Mouse (Mus musculus) spleen, postnatal 10 days (tissue): ENCODE data around the gene Fstl1.

Experiments
- DNase-seq, 2 experiments: peaks; one replicate each; pipeline ENCODE4 v3.0.0; 2021 to 2022; ENCODE audit warnings: low spot score in 2 of 2

The Fstl1 gene

DNA sequence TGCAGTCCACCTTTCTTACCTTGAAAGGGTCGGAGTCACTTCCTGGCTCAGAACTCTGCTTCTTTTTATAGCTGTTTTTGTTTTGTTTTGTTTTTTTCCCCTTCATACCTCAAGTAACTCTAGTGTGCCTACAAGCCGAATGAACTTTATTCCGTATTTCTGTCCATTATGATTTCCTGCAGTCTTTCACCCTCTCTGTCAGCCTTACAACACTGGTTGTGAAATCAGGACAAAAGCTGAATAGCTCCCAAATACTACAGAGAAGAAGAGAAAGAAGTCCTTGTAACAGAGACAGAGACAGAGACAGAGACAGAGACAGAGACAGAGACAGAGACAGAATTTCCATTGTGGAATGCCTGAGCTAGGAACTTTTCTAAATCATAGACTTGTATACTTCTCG lies 41.3 kb downstream of the Fstl1 start:
- no peak for DNase-seq

- DNase-seq: no peak
Measured at GRCm38 (mm10) chr16:37823949-37824348, 47.3 kb downstream of the Fstl1 start.

DNA sequence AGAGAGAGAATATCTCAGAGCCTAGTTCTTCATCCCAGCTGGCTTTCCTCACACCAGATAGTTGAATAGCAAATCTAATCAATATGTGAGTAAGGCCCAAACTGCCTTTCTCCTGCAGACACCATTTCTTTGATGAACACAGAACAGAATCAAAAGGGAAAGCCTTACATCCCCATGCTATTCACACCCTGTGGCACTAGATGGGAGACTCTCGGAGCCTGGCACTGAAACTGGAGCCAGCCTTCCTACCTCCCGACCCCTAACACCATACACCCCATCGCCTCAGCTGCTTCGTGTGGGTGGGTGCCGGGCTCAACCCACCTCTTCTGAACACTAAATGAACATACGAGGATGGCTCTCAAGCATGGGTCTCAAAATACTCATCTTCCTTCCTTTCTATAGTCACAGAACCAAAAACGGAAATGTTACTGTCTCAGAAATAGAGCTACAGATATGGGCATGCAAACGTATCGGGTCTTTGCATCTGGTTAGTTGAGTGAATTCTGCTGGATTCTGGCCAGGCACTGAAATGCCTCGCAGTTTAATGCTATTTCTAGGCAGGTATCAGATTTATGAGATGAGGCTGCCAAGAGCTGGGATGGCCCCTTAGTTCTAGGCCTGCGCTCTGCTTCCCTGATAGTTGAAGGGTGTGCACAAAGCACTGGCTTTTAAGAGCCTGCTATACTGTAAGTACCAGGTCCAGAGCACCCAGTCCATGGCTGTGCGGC lies 48.3 kb downstream of the Fstl1 start:
- DNase-seq: no peak

DNA sequence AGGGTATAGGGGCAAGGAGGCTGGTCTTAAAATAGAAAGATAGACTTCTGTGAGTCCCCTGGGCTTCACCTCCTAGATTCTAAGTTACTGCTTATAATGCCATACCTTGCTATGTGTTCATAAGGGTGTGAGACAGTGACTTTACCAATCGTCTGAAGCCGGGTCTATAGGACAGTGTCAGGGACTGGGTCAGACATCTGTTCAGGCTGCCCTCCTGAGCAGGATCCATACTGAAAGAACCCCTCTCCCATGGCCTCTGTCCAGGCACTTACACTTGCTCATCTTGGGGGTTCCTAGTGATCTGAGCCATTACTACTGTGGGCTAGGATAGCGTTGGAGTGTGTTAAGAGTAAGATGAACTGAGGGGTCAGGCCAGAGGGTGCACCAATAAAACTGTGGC lies 49.6 kb downstream of the Fstl1 start:
- no peak for DNase-seq

GRCm38 (mm10) chr16:37831041-37831440 lies 54.4 kb downstream of the Fstl1 start:
- DNase-seq: no peak

DNA sequence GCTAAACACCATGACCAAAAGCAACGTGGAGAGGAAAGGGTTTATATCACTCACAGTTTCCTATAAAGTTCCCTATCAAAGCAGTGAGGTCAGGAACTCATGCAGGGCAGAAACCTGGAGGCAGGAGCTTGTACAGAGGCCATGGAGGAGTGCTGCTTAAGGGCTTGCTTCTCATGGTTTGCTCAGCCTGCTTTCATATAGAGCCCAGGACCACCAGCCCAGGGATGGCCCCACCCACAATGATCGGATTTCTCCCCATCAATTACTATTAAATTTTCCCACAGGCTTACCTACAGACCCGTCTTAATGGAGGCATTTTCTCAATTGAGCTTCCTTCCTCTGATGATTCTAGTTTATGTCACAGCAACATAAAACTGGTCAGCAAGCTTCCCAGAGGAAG lies 60.9 kb downstream of the Fstl1 start:
- DNase-seq: no peak

DNA sequence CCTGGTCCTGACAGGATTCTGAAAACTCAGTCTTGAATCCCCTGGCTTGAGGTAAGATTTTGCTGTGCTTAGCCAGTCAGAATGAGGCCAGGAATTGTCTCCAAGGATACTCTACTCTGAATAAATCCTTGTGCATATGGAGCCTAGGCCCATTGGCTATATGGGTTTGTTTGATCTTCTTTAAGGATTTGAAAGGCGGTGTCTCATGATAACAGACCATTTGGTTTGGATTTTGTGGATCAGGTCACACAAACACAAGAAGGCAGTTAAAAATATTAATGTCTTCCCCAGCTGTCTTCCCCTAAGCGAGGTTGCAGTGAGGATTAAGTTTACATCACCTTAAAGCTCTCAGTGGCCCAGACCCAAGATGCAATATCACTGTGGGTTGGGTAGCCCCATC lies 65.8 kb downstream of the Fstl1 start:
- DNase-seq: no peak

GRCm38 (mm10) chr16:37843740-37844139 lies 67.1 kb downstream of the Fstl1 start:
- no peak for DNase-seq

DNA sequence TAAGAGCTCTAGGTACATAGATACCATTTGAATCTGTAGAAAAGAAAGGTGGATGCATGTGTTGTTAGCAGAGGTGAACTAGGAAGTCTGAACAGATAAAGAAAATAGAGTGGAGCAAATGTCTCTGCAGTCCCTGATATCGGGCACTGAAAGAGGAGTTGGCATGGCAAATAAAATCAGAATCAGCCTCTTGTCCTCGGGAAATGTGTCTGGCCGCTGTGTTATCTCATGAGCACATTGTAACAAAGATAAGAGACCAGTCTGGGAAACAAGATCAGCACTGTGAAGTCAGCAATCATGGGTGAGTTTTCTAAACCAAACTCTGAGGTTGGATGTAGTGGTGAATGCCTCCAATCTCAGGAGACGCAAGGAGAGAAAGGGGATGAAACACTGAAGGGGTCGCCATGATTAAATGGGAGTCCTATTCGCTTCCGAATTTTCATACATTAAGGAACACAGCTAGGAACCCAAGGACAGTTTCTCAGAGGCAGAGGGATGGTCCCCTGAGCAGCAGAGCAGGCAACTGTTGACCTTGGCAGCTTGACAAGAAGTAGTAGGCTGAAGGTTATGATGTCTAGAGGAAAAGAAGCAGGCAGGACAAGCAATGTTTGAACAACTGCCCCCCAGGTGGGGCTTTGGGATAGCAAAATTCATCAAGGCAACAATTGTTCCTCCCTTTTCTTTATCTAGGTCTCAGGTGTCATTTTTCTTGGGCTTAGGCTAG lies 68.7 kb downstream of the Fstl1 start:
- DNase-seq: no peak

DNA sequence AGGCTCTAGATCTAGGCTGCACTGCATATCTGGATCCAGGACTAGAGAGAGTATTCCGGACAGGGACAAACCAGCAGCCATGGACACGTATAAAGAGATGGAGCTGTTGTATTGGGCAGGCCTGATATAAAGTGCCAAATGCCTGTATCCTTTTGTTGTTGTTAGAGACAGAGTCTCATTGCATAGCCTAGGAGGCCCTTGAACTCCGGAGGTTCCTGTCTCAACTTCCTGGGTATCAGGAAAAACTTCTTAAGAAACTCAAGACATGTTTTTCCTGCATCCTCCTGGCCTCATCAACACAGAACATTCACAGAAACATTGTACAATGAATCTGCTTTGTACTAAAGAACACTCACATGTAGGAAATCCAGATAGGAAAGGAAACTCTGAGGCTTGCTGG lies 70.4 kb downstream of the Fstl1 start:
- DNase-seq: no peak

GRCm38 (mm10) chr16:37851366-37851765 lies 74.7 kb downstream of the Fstl1 start:
- DNase-seq: no peak

- no peak for DNase-seq
Measured at GRCm38 (mm10) chr16:37853279-37853678, 76.6 kb downstream of the Fstl1 start.

DNA sequence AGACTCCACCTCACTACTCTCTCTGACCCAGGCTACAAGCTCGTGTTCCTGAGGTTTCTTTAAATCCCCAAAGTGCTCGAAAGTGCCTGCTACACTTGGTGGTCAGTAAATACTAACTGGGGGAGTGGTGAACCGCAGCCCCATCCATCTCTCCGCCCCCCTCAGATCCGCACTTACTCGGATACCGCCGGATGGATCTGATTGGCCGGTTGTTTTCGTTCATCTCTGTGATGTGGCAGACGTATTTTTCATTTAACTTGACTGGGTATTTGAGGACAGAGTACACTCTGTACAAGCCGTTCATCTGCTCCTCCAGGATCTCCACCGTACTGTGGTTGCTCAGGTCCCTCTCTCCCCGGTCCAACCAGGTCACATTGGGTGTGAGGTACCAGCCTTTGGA lies 77.4 kb downstream of the Fstl1 start:
- no peak for DNase-seq

GRCm38 (mm10) chr16:37854593-37854992 lies 77.9 kb downstream of the Fstl1 start:
- no peak for DNase-seq

- no peak for DNase-seq
Measured at GRCm38 (mm10) chr16:37855583-37855982, 78.9 kb downstream of the Fstl1 start.

- no peak for DNase-seq
Measured at GRCm38 (mm10) chr16:37856327-37856726, 79.7 kb downstream of the Fstl1 start.

GRCm38 (mm10) chr16:37857495-37857894 lies 80.8 kb downstream of the Fstl1 start:
- no peak for DNase-seq

- no peak for DNase-seq
Measured at GRCm38 (mm10) chr16:37860213-37860612, 83.5 kb downstream of the Fstl1 start.

DNA sequence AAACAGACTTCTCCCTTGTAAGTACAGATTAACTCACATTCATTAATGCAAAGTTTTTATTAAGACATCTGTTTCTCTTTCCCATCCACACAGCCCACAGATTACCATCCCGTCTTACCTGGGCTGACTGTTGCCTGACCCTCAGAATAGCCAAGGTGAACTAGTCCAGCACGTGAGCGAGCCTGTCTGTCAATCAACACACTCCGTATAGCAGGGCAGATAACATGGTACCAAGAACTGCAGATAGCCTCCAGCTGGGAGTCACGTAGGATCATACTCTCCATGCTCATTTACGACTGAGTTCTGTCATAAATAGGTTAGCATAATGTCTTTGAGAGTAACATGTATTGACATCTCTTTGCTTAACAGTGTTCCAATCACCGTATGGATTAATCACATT lies 84.4 kb downstream of the Fstl1 start, which contains the start of gene Gm36028:
Gene Gm36028, minus strand, starts transcription at position 118 of the 400 bp plus-strand sequence.
- no peak for DNase-seq

GRCm38 (mm10) chr16:37863876-37864275 lies 87.2 kb downstream of the Fstl1 start:
- no peak for DNase-seq

DNA sequence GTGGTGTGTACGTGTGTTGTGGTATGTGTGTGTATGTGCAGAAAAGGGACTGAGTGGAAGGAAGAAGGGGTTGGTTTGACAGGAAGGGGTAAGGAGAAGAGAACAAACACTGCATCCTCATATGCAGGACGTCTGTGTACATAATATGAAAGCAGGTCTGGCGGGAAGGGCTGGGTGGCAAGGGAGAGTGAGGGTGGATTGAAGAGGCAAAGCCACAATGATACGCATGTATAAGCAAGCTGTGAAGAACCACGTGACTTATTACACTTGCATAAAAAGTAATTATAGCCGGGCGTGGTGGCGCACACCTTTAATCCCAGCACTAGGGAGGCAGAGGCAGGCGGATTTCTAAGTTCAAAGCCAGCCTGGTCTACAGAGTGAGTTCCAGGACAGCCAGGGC lies 89.2 kb downstream of the Fstl1 start:
- DNase-seq: no peak

- peak in 1 of 2 experiments; percentile 77 for DNase-seq
Measured at GRCm38 (mm10) chr16:37867791-37868505, 91.3 kb downstream of the Fstl1 start, which contains the start of gene Lrrc58. TSS of gene Lrrc58 (plus strand) at chr16:37868389.
